Mouse (Mus musculus) thymus, adult 2 months (tissue): Measurements from ENCODE around the gene Wrap53. TPM values are rescaled to one million over a fixed set of nuclear protein-coding genes. Genes with fewer than 3 reads are reported as not detected.

Experiments
- DNase-seq: peaks from one replicate; pipeline ENCODE4 v3.0.0; 2021
- H3K27ac ChIP-seq: fragments of 200-500 bp; 2 replicates; pipeline ENCODE4 v1.5.1; 2012; ENCODE audit warnings: low read length, control low read depth; ENCODE audit not compliant: control insufficient read depth, insufficient read depth
- H3K27me3 ChIP-seq: fragments of 200-500 bp; 2 replicates; pipeline ENCODE4 v1.6.1; 2012; ENCODE audit warnings: mild to moderate bottlenecking, low read length, moderate library complexity, mixed read lengths; ENCODE audit not compliant: control insufficient read depth, insufficient read depth
- H3K36me3 ChIP-seq: fragments of 200-500 bp; 2 replicates; pipeline ENCODE4 v1.6.1; 2012; ENCODE audit warnings: mild to moderate bottlenecking, low read length, moderate library complexity; ENCODE audit not compliant: control insufficient read depth, insufficient read depth
- H3K4me1 ChIP-seq: fragments of 200-500 bp; replicated peaks from 2 replicates; pipeline ENCODE4 v1.6.1; 2012; ENCODE audit warnings: low read length; ENCODE audit not compliant: control insufficient read depth, insufficient read depth
- H3K4me3 ChIP-seq: fragments of 200-500 bp; 2 replicates; pipeline ENCODE4 v1.5.1; 2012; ENCODE audit warnings: mild to moderate bottlenecking, low read length, control low read depth, moderate library complexity; ENCODE audit not compliant: control insufficient read depth, insufficient read depth
- CTCF ChIP-seq: fragments of 200-500 bp; IDR thresholded peaks from 2 replicates; pipeline ENCODE4 v1.5.1; 2012; ENCODE audit warnings: mild to moderate bottlenecking, control low read depth, low read length, moderate library complexity, borderline replicate concordance; ENCODE audit not compliant: control insufficient read depth, poor library complexity, insufficient read depth; ENCODE audit errors: extremely low read depth
- POLR2A ChIP-seq: fragments of 200-500 bp; IDR thresholded peaks from 2 replicates; pipeline ENCODE4 v1.6.1; 2012; ENCODE audit warnings: mild to moderate bottlenecking, low read length, control low read depth, moderate library complexity; ENCODE audit not compliant: control insufficient read depth, poor library complexity, insufficient read depth; ENCODE audit errors: extremely low read depth
- WGBS: fragments of 180-500 bp; shearing (Covaris S2); methylation state at CpG from one replicate; pipeline ENCODE4 v1.1.7; 2018; 5-methylcytosine and 5-hydroxymethylcytosine counted together
- polyA plus RNA-seq: library from polyadenylated mRNA; depleted of rRNA; stranded (reverse); fragments of >200 nt; gene quantifications from 2 replicates; pipeline ENCODE4 v1.2.3, GENCODE M21; 2012

Gene Wrap53
- polyA plus RNA-seq, 1 experiment, result 41.2 TPM

- TF ChIP-seq CTCF (no peak), POLR2A (no peak)
- Histone ChIP-seq H3K4me3 (no peak overlapping the region), H3K27ac (no peak overlapping the region), H3K27me3 (no peaks in the 10 kb centered on the region), H3K36me3 (peaks cover 8% of the 10 kb centered on the region), H3K4me1 (peaks cover 26% of the 10 kb centered on the region)
- DNase-seq, result peak; percentile 44
- WGBS, result 60% methylated on average over 3 of the region's 3 CpGs
These were observed 4.8 kb downstream of the Wrap53 start for GRCm38 (mm10) chr11:69575220-69575619.

- no peak for TF ChIP-seq POLR2A
- no peak for TF ChIP-seq CTCF
- H3K27ac ChIP-seq, result no peak overlapping the region
- H3K4me1 ChIP-seq, result peaks cover 6% of the 10 kb centered on the region
- H3K36me3 ChIP-seq, result peaks cover 38% of the 10 kb centered on the region
- 65% methylated on average over 8 of the region's 8 CpGs for WGBS
- H3K4me3 ChIP-seq, result no peak overlapping the region
- H3K27me3 ChIP-seq, result peaks cover 2% of the 10 kb centered on the region; the same call in 1 of the 2 replicates
- DNase-seq, result no peak
These were observed 14.9 kb downstream of the Wrap53 start for GRCm38 (mm10) chr11:69565131-69565530.

GRCm38 (mm10) chr11:69564391-69564790, 15.7 kb downstream of the Wrap53 start:
- no peak for TF ChIP-seq CTCF
- no peak for TF ChIP-seq POLR2A
- Histone ChIP-seq H3K4me3 (no peak overlapping the region), H3K4me1 (peaks cover 10% of the 10 kb centered on the region), H3K36me3 (peaks cover 32% of the 10 kb centered on the region), H3K27ac (no peak overlapping the region), H3K27me3 (peaks cover 4% of the 10 kb centered on the region; the same call in 1 of the 2 replicates)
- 94% methylated on average over 3 of the region's 3 CpGs for whole genome bisulfite sequencing
- DNase-seq, result no peak

GRCm38 (mm10) chr11:69563373-69563772, 16.7 kb downstream of the Wrap53 start:
- TF ChIP-seq CTCF, result no peak
- no peak for TF ChIP-seq POLR2A
- peaks cover 4% of the 10 kb centered on the region; the same call in 1 of the 2 replicates for H3K27me3 ChIP-seq
- H3K36me3 ChIP-seq, result peaks cover 32% of the 10 kb centered on the region
- H3K4me1 ChIP-seq, result peaks cover 10% of the 10 kb centered on the region
- DNase-seq, result no peak
- H3K4me3 ChIP-seq, result no peak overlapping the region
- WGBS, result 94% methylated on average over 13 of the region's 13 CpGs
- no peak overlapping the region for H3K27ac ChIP-seq

- TF ChIP-seq POLR2A, result no peak
- TF ChIP-seq CTCF, result no peak
- no peak overlapping the region for H3K27ac ChIP-seq
- peaks cover 26% of the 10 kb centered on the region for H3K36me3 ChIP-seq
- peaks cover 10% of the 10 kb centered on the region for H3K4me1 ChIP-seq
- peaks cover 4% of the 10 kb centered on the region; the same call in 1 of the 2 replicates for H3K27me3 ChIP-seq
- 92% methylated on average over 16 of the region's 16 CpGs for WGBS
- no peak overlapping the region for H3K4me3 ChIP-seq
- DNase-seq, result no peak
These were observed 18.9 kb downstream of the Wrap53 start for GRCm38 (mm10) chr11:69560896-69561854.

GRCm38 (mm10) chr11:69559851-69560765, 19.9 kb downstream of the Wrap53 start, which contains the start of gene Efnb3:
Efnb3 (minus strand) TSS chr11:69560205.
- TF ChIP-seq POLR2A, result no peak
- Histone ChIP-seq H3K27me3 (peaks cover 4% of the 10 kb centered on the region; the same call in 1 of the 2 replicates), H3K36me3 (peaks cover 22% of the 10 kb centered on the region), H3K27ac (no peak within 1 kb of the TSS), H3K4me1 (peaks cover 7% of the 10 kb centered on the region; the same call in 1 of the 2 replicates), H3K4me3 (no peak within 1 kb of the TSS)
- WGBS, result 24% methylated on average over 54 of the region's 59 CpGs
- no peak for DNase-seq
